Mouse (Mus musculus) neural tube, embryonic 11.5 days (tissue): ENCODE data around the gene Hoxc9. TPM values are rescaled to one million over a fixed set of nuclear protein-coding genes. Genes with fewer than 3 reads are reported as not detected.

Source experiments
- ATAC-seq: fragments of 200-750 bp; cut with Nextera tagmentation; 2 replicates; pipeline ENCODE4 v1.8.0; 2017; ENCODE audit warnings: moderate number of reproducible peaks, mild to moderate bottlenecking, moderate TSS enrichment, moderate library complexity; ENCODE audit not compliant: insufficient read depth, low FRiP score, low TSS enrichment
- DNase-seq: peaks from one replicate; pipeline ENCODE4 v3.0.0-alpha.2; 2015; ENCODE audit warnings: low spot score
- H3K27ac ChIP-seq: fragments of 300-500 bp; sonication (generic); 2 replicates; pipeline ENCODE4 v1.5.1; 2014; ENCODE audit warnings: low read depth, mild to moderate bottlenecking, low read length
- H3K27me3 ChIP-seq: fragments of 300-500 bp; sonication (generic); 2 replicates; pipeline ENCODE4 v1.6.1; 2014; ENCODE audit warnings: mild to moderate bottlenecking, low read length, mixed read lengths; ENCODE audit not compliant: control insufficient read depth, insufficient read depth
- H3K36me3 ChIP-seq: fragments of 300-500 bp; sonication (generic); 2 replicates; pipeline ENCODE4 v1.6.1; 2014; ENCODE audit warnings: mild to moderate bottlenecking, low read length, moderate library complexity, mixed read lengths; ENCODE audit not compliant: control insufficient read depth, insufficient read depth
- H3K4me1 ChIP-seq: fragments of 300-500 bp; sonication (generic); 2 replicates; pipeline ENCODE4 v1.6.1; 2014; ENCODE audit warnings: low read length, mixed read lengths; ENCODE audit not compliant: control insufficient read depth, insufficient read depth
- H3K4me2 ChIP-seq: fragments of 300-500 bp; sonication (generic); 2 replicates; pipeline ENCODE4 v1.6.1; 2014; ENCODE audit warnings: low read depth, mild to moderate bottlenecking, moderate library complexity
- H3K4me3 ChIP-seq: fragments of 300-500 bp; sonication (generic); 2 replicates; pipeline ENCODE4 v1.5.1; 2014; ENCODE audit warnings: low read depth, low read length
- H3K9ac ChIP-seq: fragments of 300-500 bp; sonication (generic); 2 replicates; pipeline ENCODE4 v1.6.1; 2014; ENCODE audit warnings: mild to moderate bottlenecking, low read length
- H3K9me3 ChIP-seq: fragments of 300-500 bp; sonication (generic); 2 replicates; pipeline ENCODE4 v1.6.1; 2016; ENCODE audit warnings: low read length; ENCODE audit not compliant: control insufficient read depth
- WGBS: fragments of 180-500 bp; shearing (Covaris S2); extraction: QIAGEN DNeasy Blood & Tissue Kit; methylation state at CpG from one replicate; pipeline ENCODE4 v1.1.7; 2014; 5-methylcytosine and 5-hydroxymethylcytosine counted together
- polyA plus RNA-seq: library from polyadenylated mRNA; unstranded; fragments of >200 nt; fragmentation: Nextera tagmentation; extraction: Ambion mirVana; gene quantifications from 2 replicates; pipeline ENCODE4 v1.2.1, GENCODE M21; 2014

The Hoxc9 gene
- polyA plus RNA-seq, 1 experiment from 2014 or later: 36.1 TPM

DNA sequence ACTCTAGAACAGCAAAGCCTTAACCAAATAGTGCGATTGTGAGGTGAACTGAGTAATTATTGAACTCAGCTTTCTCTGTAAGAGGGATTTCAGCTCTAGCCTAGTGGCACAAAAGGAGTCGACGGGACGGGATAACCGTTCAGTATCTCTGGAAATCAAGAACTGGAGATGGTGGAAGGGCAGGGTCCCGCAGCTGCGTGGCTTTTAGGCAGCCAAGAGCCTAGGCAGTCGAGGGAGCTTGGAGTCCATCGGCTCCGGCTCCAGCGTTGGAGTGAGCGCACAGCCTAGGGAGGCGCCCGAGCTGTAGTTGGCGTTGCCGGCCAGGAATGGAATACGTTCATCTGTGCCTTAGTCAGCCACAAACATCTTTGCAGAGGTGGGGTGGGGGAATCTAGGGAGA lies 29.1 kb downstream of the Hoxc9 start:
- Histone ChIP-seq H3K9me3 (no peaks in the 10 kb centered on the region), H3K4me1 (peaks cover 53% of the 10 kb centered on the region), H3K4me3 (peak overlapping the region; percentile 66), H3K9ac (peak overlapping the region; percentile 95), H3K27ac (peak overlapping the region; percentile 97), H3K4me2 (peak overlapping the region; percentile 99), H3K27me3 (0 out of 2 replicates have a peak, but pooled peaks cover 2% of the 10 kb centered on the region), H3K36me3 (no peaks in the 10 kb centered on the region)
- under 1% methylated on average over 17 of the region's 17 CpGs for WGBS
- peak; percentile 71 for DNase-seq
- ATAC-seq: no peak

DNA sequence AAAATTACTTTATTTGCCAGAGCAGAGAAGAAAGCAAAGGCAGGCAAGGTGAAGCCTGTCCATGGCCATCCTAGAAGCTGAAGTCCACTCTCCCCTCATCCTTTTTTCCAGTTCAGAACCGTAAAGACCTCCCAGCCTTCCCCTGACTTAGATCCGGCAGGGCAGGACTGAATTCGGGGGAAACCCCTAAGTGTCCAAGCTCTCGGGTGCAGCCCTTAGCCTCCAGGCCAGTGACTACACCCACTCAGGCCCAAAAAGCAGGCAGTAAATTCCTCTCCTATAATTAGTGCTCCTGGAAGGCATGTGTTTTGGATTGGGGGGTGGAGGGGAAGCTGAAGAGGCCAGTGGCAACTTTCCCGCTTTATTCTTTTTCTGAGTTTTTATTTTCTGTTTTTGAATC lies 29.6 kb downstream of the Hoxc9 start:
- peak overlapping the region; percentile 99 for H3K4me2 ChIP-seq
- H3K36me3 ChIP-seq: no peaks in the 10 kb centered on the region
- 0 out of 2 replicates have a peak, but pooled peaks cover 1% of the 10 kb centered on the region for H3K27me3 ChIP-seq
- no peak for ATAC-seq
- H3K4me3 ChIP-seq: peak overlapping the region; percentile 66
- 3% methylated on average over 5 of the region's 5 CpGs for WGBS
- peak overlapping the region; percentile 95 for H3K9ac ChIP-seq
- no peak for DNase-seq
- no peaks in the 10 kb centered on the region for H3K9me3 ChIP-seq
- H3K4me1 ChIP-seq: peaks cover 56% of the 10 kb centered on the region
- H3K27ac ChIP-seq: peak overlapping the region; percentile 97

DNA sequence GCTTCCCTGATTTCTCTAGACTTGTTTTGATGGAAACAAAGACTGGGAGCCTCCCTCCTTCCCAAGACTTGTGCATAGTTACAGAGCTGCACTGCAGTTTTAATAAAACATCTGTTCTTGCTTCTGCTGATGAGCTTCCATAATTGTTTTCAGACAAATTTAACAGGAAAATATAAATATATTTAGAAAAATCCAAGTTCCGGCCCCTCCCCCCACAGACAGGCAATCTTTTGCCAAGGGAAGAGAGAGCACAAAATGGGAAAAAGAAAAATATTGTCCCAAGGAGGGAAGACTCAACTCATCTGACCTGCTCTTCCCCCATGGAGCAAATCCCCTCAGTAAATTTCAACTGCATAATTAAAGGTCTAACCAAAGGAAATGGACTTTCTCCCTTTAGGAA lies 30.1 kb downstream of the Hoxc9 start:
- H3K4me3 ChIP-seq: peak overlapping the region; percentile 66
- no peak for DNase-seq
- ATAC-seq: no peak
- peak overlapping the region; percentile 97 for H3K27ac ChIP-seq
- peak overlapping the region; percentile 99 for H3K4me2 ChIP-seq
- no peaks in the 10 kb centered on the region; the same call in 1 of the 2 replicates for H3K36me3 ChIP-seq
- peaks cover 61% of the 10 kb centered on the region for H3K4me1 ChIP-seq
- 3% methylated on average over 1 of the region's 1 CpGs for WGBS
- no peaks in the 10 kb centered on the region for H3K27me3 ChIP-seq
- no peaks in the 10 kb centered on the region for H3K9me3 ChIP-seq
- H3K9ac ChIP-seq: peak overlapping the region; percentile 95

DNA sequence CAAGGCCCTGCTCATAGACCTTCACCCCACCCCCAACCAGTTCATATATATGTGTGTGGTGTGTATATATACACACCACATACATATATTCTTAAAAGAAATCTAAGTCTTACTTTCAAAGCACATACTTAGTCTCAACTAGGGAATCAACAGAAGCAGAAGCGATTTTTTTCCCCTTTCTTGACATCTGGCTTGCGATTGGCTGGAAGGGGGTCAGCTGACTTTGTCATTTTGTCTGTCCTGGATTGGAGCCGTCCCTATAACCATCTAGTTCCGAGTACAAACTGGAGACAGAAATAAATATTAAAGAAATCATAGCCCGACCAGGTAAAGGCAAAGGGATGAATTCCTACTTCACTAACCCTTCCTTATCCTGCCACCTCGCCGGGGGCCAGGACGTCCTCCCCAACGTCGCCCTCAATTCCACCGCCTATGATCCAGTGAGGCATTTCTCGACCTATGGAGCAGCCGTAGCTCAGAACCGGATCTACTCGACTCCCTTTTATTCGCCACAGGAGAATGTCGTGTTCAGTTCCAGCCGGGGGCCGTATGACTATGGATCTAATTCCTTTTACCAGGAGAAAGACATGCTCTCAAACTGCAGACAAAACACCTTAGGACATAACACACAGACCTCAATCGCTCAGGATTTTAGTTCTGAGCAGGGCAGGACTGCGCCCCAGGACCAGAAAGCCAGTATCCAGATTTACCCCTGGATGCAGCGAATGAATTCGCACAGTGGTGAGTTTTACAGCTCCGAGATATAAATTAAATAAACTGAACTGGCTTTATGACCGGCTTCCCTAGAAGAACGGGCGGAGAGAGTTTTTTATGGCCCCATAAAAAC lies 33.2 kb downstream of the Hoxc9 start:
- DNase-seq (peak; percentile 59), ATAC-seq (no peak)
- under 1% methylated on average over 27 of the region's 27 CpGs for WGBS
- Histone ChIP-seq H3K9ac (peak overlapping the region; percentile 95), H3K9me3 (no peaks in the 10 kb centered on the region), H3K4me2 (peak overlapping the region; percentile 99), H3K27ac (peak overlapping the region; percentile 97), H3K4me1 (peaks cover 59% of the 10 kb centered on the region), H3K4me3 (peak overlapping the region; percentile 62), H3K27me3 (no peaks in the 10 kb centered on the region), H3K36me3 (no peaks in the 10 kb centered on the region; the same call in 1 of the 2 replicates)

DNA sequence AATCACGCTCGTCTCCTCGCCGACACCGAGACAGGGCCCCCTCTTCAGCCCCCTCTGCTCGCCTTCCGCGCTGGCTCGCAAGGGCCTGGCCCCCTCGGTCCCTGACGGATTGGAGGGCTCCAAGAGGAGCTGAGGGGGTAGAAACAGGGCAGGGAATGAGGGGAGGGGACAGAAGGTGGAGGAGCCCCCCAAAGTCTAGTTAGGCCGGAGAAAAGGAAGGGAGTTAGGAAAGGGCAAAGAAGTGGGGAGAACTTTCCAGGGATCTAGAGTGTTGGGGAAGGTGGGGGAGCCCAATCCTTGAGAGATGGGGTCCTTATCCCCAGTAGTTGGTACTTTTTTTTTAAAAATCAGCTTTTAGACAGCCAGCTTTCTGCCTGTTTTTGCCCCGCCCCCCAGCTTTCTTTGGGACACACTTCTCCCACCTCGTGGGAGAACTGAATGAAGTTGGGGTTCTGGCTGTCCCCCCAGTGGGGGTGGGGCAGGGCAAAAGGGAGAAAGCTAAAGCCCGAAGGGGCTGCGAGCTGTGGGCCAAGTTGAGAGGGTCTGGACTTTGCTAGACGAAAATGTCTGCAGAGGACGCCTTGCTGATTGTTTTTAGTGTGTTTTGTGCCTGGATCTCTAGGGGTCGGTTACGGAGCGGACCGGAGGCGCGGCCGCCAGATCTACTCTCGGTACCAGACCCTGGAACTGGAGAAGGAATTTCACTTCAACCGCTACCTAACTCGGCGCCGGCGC lies 34.0 kb downstream of the Hoxc9 start:
- Histone ChIP-seq H3K9ac (peak overlapping the region; percentile 95), H3K36me3 (no peaks in the 10 kb centered on the region; the same call in 1 of the 2 replicates), H3K27me3 (no peaks in the 10 kb centered on the region), H3K9me3 (no peaks in the 10 kb centered on the region), H3K27ac (peak overlapping the region; percentile 97), H3K4me1 (peaks cover 57% of the 10 kb centered on the region), H3K4me2 (peak overlapping the region; percentile 99), H3K4me3 (peak overlapping the region; percentile 62)
- ATAC-seq (no peak), DNase-seq (peak; percentile 56)
- under 1% methylated on average over 31 of the region's 31 CpGs for WGBS

DNA sequence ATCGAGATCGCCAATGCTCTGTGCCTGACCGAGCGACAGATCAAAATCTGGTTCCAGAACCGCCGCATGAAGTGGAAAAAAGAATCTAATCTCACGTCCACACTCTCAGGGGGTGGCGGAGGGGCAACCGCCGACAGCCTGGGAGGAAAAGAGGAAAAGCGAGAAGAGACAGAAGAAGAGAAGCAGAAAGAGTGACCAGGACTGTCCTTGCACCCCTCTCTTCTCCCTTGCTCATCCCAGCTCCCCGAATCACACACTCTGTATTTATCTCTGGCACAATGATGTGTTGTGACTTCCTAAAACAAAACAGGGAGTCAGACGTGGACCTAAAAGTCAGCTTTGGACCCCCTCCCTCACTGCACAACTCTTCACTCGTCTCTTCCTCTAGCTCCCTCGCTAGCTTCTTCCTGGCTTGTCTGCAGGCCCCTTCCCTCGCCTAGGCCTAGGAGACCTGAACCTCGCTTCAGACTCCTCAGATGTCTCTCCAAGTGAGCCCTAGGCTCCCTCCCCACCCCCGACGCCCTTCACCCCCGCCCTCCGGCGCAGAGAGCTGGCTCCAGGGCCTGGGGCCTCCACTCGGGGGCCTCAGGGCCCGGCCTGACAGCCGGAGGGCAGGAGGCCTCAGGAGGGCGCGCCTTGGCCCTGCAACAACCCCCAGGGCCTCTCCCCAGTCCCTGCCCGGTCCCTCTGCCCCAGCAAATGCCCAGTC lies 34.8 kb downstream of the Hoxc9 start:
- Histone ChIP-seq H3K27ac (peak overlapping the region; percentile 97), H3K27me3 (no peaks in the 10 kb centered on the region), H3K9ac (peak overlapping the region; percentile 95), H3K9me3 (no peaks in the 10 kb centered on the region), H3K4me2 (peak overlapping the region; percentile 99), H3K4me1 (peaks cover 54% of the 10 kb centered on the region), H3K36me3 (no peaks in the 10 kb centered on the region; the same call in 1 of the 2 replicates), H3K4me3 (peak overlapping the region; percentile 62)
- ATAC-seq: no peak
- no peak for DNase-seq
- under 1% methylated on average over 28 of the region's 28 CpGs for WGBS

DNA sequence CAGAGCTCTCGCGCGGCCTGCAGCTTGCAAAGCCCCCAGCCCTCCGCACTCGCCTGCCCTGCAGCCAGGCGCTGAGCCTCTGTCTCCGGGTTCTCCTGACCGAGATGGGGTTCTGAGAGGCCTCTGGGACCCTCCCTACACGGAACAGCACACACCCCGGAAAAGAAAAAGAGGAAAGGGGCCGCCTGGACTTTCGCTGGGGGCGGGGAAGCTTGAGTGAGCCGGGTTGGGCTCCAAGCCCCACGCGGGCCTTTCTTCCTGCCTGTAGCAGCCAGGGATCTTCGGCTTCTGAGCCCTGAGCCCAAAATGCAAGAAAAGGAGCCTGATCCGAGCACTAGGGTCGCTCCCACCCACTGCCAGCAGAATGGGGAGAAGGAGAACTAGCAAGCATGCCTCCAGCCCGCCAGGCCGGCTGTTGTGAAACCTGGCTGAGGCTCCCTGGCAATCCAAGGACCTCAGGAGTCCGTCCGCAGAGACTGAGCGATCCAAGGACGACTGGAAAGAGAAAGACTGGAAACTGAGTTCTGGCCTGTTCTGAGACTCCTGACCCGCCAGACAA lies 35.8 kb downstream of the Hoxc9 start:
- H3K36me3 ChIP-seq: no peaks in the 10 kb centered on the region; the same call in 1 of the 2 replicates
- ATAC-seq (no peak), DNase-seq (peak; percentile 59)
- H3K9me3 ChIP-seq: no peaks in the 10 kb centered on the region
- H3K4me2 ChIP-seq: peak overlapping the region; percentile 99
- H3K27ac ChIP-seq: peak overlapping the region; percentile 99
- H3K9ac ChIP-seq: peak overlapping the region; percentile 95
- peaks cover 53% of the 10 kb centered on the region for H3K4me1 ChIP-seq
- peak overlapping the region; percentile 62 for H3K4me3 ChIP-seq
- H3K27me3 ChIP-seq: no peaks in the 10 kb centered on the region
- 2% methylated on average over 26 of the region's 26 CpGs for WGBS
